Mouse (Mus musculus): ENCODE measurements around the gene Defb36. TPM values are rescaled to one million over a fixed set of nuclear protein-coding genes. Genes with fewer than 3 reads are reported as not detected.

Defb36 gene
- total RNA-seq, 2 experiments from 2014 or later = not detected

Other genes with a start within 250 kb of the Defb36 start
- gene Nrsn2, start 227.7 kb upstream of the Defb36 start, total RNA-seq (2021) = 10 to 100 TPM; 67.2 to 85.4 TPM
- 10 to 100 TPM; 15.5 to 15.7 TPM for gene Sox12, start 206.3 kb upstream of the Defb36 start, total RNA-seq (2021)
- gene Zcchc3, start 189.3 kb upstream of the Defb36 start, total RNA-seq (2021) = 10 to 100 TPM in 1 of 2 experiments, 1 to 10 TPM in 1; 9.3 to 10.0 TPM
- gene 6820408C15Rik, start 188.7 kb upstream of the Defb36 start, total RNA-seq (2021) = 1 to 10 TPM; 2.5 to 2.6 TPM
- gene Defb23, start 139.7 kb upstream of the Defb36 start, total RNA-seq (2021) = not detected
- gene Defb20, start 127.3 kb upstream of the Defb36 start, total RNA-seq (2021) = not detected
- not detected for gene Defb22, start 114.2 kb upstream of the Defb36 start, total RNA-seq (2021)
- gene Defb26, start 92.6 kb upstream of the Defb36 start, total RNA-seq (2021) = not detected
- not detected for gene Defb28, start 86.1 kb upstream of the Defb36 start, total RNA-seq (2021)
- gene Defb29, start 64.2 kb upstream of the Defb36 start, total RNA-seq (2021) = not detected
- gene Gm17416, start 35.0 kb upstream of the Defb36 start, total RNA-seq (2021) = not detected
- not detected for gene Defb21, start 31.6 kb upstream of the Defb36 start, total RNA-seq (2021)
- gene Defb19, start 24.0 kb upstream of the Defb36 start, total RNA-seq (2021) = not detected
- not detected for gene Defb45, start 4.9 kb upstream of the Defb36 start, total RNA-seq (2021)
- not detected for gene Defb25, start 18.7 kb downstream of the Defb36 start, total RNA-seq (2021)
- 1 to 10 TPM in 1 of 2 experiments, under 1 TPM in 1; 0.75 to 1.3 TPM for gene Rem1, start 22.6 kb downstream of the Defb36 start, total RNA-seq (2021)
- gene H13, start 65.1 kb downstream of the Defb36 start, total RNA-seq (2021) = 10 to 100 TPM; 77.3 to 77.5 TPM
- 10 to 100 TPM; 19.7 to 22.9 TPM for gene Mcts2, start 82.7 kb downstream of the Defb36 start, total RNA-seq (2021)
- gene Id1, start 131.9 kb downstream of the Defb36 start, total RNA-seq (2021) = 10 to 100 TPM; 15.3 to 19.8 TPM
- 1 to 10 TPM; 1.7 to 2.7 TPM for gene Cox4i2, start 149.8 kb downstream of the Defb36 start, total RNA-seq (2021)
- 100 to 1,000 TPM; 116 to 141 TPM for gene Bcl2l1, start 227.4 kb downstream of the Defb36 start, total RNA-seq (2021)
- 1 to 10 TPM; 2.0 to 3.1 TPM for gene Tpx2, start 243.6 kb downstream of the Defb36 start, total RNA-seq (2021)